Mouse (Mus musculus) myocyte (in vitro differentiated cells): ENCODE measurements around the gene Tpt1.

ENCODE experiments used
- E2F4 ChIP-seq: IDR thresholded peaks from one replicate; pipeline ENCODE4 v1.6.1; 2011; ENCODE audit warnings: mild to moderate bottlenecking, control low read depth, moderate library complexity; ENCODE audit not compliant: insufficient read depth
- MAX ChIP-seq: IDR thresholded peaks from one replicate; pipeline ENCODE4 v1.6.1; 2011; ENCODE audit warnings: low read depth, mild to moderate bottlenecking, control low read depth
- MYOD1 ChIP-seq, 3 experiments: IDR thresholded peaks; one replicate each; pipeline ENCODE4 v1.6.1; 2011; ENCODE audit warnings: control low read depth in 2 of 3, low read depth in 2 of 3, mild to moderate bottlenecking in 2 of 3, moderate library complexity in 1 of 3; ENCODE audit not compliant: insufficient read length in 2 of 3, control insufficient read depth in 1 of 3
- MYOG ChIP-seq, 3 experiments: IDR thresholded peaks; one replicate each; pipeline ENCODE4 v1.6.1; 2011; ENCODE audit warnings: control low read depth in 2 of 3, low read depth in 2 of 3, mild to moderate bottlenecking in 2 of 3; ENCODE audit not compliant: insufficient read length in 2 of 3, control insufficient read depth in 1 of 3, insufficient read depth in 1 of 3
- POLR2A ChIP-seq: IDR thresholded peaks from one replicate; pipeline ENCODE4 v1.6.1; 2011; ENCODE audit warnings: low read depth, mild to moderate bottlenecking, control low read depth, moderate library complexity; ENCODE audit not compliant: insufficient read length
- POLR2AphosphoS2 ChIP-seq: IDR thresholded peaks from one replicate; pipeline ENCODE4 v1.6.1; 2011; ENCODE audit warnings: low read depth, control low read depth; ENCODE audit not compliant: insufficient read length
- SRF ChIP-seq: IDR thresholded peaks from one replicate; pipeline ENCODE4 v1.6.1; 2011; ENCODE audit warnings: low read depth; ENCODE audit not compliant: control insufficient read depth, insufficient read length
- USF1 ChIP-seq: IDR thresholded peaks from one replicate; pipeline ENCODE4 v1.6.1; 2011; ENCODE audit warnings: low read depth, mild to moderate bottlenecking, control low read depth, moderate library complexity

- no peak for TF ChIP-seq POLR2AphosphoS2
- no peak for TF ChIP-seq POLR2A
- no peak for TF ChIP-seq SRF
- no peak for TF ChIP-seq E2F4
- TF ChIP-seq MAX, result no peak
- TF ChIP-seq USF1, result no peak
- no peak for TF ChIP-seq MYOG (IDR thresholded peaks at IDR 0.05; ENCODE audit: control insufficient read depth in 1 of 3, insufficient read depth in 1 of 3, insufficient read length in 2 of 3, low read depth in 2 of 3)
- TF ChIP-seq MYOD1 (IDR thresholded peaks at IDR 0.05; ENCODE audit: control insufficient read depth in 1 of 3, insufficient read length in 2 of 3, low read depth in 2 of 3), result no peak
These were observed 25.6 kb upstream of the Tpt1 start for GRCm38 (mm10) chr14:75819341-75819740.
